Mouse (Mus musculus) embryo, embryonic 10 days (tissue): ENCODE data around the gene Gm49416.
"Not testable (repeated sequence)": the region's sequence is repeated elsewhere in the genome, so short reads cannot be mapped to it uniquely, and the experiment has no call there.

Source experiments
- DNase-seq: peaks from one replicate; pipeline ENCODE4 v3.0.0-alpha.2; 2015; ENCODE audit warnings: low spot score

Gene Gm49416

DNA sequence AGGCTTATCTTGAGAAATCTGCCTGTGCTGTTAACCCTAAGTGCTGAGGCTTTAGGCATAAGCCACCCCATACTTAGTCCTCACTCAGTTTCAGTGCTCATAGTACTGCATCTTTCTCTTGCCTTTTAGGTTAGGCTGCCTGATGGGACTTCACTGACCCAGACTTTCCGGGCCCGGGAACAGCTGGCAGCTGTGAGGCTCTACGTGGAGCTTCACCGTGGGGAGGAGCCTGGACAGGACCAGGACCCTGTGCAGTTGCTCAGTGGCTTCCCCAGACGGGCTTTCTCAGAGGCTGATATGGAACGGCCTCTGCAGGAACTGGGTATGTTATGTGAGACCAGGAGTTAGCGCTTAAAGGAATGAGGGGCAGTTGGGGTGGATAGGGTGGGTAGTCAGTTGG is 13.7 kb upstream of the Gm49416 start:
- no peak for DNase-seq

DNA sequence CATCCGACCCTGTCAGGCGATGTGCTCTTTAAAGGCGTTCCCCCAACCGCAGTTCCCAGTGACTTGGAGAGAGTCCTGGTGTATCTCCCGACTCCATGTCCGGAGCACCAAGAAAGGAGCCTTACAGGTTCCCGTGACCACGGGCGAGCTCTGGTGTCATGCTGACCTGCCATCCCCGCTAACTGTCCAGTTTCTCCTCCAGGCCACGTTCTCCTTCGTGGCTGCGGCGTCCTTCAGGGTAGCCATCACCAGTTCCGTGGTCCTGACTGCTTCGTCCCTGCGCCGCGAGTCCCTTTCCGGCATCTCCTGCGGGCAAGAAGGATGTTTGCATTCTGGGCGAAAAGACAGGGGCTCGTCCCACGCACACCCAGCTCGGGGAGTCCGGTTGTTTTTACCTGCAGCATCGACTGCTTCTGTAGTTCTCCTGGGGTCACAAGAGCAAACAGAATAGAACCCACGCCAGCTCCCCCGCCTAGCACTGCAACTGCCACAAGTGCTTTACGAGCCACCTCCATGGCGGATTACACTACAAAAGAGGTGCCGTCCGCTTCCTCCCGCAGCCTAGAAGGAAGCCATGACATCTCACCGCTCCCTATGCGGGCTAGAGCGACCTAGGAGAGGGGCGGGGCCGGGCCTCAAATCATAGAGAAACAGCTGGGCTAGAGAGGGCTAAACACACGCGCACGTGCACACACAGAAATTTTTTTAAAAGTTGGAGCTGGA is 8.3 kb upstream of the Gm49416 start, which contains the start of gene Uqcc3:
Gene Uqcc3, minus strand, starts transcription at position 613 of the 723 bp plus-strand sequence.
- peak; percentile 91 for DNase-seq

DNA sequence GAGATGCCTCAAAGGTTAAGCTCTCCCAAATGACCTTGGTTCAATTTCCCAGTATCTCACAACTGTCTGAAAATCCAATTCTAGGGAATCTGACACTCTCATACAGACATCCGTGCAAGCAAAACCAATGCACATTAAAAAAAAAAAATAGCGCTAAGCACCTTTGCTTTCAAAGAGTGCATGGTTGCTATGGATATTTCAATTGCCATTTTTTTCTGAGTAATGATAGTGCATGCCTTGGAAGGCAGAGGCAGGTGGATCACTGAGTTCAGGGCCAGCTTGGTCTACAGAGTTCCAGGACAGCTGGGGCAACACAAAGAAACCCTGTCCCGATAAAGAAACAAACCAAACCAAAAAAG is 7.7 kb upstream of the Gm49416 start:
- no peak for DNase-seq

DNA sequence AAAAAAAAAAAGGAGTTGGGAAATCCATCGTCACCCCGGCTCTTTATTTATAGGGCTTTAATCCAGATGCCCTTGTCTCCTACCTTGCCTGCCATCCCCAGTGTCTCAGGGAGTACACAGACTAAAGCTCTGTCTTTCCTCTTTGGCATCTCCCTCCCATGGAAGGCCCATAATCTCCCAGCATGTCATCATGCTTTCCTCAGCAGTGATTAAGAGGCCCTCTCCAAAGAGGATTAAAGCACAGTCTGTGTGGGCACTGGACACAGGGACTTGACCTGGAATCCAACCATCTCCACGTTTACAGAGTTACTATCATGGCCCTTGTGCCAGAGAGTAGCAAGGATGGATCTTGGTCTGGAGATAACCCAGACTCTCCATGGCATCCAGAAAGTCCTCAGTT is 5.1 kb upstream of the Gm49416 start, which contains the start of the genes Lbhd1 and Gm49403:
Gene Lbhd1, plus strand, starts transcription at position 117 of the 400 bp plus-strand sequence.
Gene Gm49403, plus strand, starts transcription at position 315 of the 400 bp plus-strand sequence.
- no peak for DNase-seq

DNA sequence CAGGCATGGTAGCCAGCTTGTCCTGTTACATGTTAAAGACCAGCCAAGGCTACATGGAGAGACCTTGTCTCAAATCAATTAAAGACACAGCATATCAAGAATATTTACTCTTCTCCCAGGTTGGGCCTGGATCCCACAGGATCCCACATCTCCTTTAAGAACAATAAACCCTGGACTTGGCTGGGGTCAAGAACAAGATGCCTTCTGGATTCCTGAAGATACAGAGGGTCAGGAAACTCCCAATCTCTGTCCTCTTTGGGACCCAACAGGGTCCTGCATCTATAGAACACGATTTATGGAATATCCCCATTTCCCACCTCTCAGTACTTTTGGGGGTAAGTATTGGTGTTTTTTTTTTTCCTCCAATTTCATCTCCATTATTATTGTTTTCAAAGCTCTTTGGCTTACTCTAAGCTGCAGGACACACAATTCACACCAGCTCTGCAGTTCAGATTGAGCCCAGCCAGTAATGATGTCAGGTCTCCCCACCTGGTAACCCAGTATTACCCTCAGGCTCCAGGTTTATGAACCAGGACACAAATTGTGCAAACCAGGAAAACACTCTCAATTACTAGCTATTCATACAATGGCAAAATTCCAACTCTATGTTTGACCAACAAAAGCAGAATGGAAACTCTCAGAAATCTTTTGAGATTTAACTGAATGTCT is 1.7 kb upstream of the Gm49416 start:
- DNase-seq = peak; percentile 14

DNA sequence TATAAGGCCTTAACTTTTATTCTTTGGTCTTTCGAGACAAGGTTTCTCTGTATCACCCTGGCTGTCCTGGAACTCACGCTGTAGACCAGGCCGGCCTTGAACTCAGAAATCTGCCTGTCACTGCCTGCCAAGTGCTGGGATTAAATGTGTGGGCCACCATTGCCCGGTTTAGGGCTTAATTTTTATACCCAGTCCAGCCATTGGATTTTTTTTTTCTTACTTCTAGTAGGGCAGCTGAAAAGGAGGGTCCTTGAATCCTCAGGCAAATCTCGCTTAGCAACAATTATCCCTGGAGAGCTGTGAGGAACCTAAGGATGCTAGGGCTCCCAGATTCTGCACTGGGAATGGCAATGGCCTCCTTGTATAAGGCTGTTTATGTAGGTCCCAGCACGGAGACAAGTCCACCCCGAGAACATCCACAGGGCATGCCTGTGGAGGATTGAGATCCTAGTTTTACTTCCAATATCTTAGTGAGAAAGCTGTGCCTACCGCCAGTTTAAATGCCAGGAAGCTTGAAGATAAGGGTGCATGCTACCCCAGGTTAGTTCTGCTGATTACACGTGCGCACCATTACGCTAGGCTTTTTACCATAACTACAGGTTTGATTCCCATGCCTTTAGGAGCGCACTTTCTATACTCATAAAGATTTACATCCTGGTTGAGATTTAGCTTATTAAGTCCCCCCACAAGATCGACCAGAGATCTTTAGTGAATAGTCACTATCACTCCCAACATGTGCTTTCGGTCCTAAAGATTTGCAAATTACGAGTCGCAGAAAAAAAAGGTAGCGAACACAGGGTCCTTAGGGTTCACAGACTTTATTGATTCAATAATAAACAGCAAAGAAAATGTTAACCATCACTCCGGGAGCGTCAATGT is 902 bp upstream of the Gm49416 start:
- DNase-seq = peak; percentile 21

DNA sequence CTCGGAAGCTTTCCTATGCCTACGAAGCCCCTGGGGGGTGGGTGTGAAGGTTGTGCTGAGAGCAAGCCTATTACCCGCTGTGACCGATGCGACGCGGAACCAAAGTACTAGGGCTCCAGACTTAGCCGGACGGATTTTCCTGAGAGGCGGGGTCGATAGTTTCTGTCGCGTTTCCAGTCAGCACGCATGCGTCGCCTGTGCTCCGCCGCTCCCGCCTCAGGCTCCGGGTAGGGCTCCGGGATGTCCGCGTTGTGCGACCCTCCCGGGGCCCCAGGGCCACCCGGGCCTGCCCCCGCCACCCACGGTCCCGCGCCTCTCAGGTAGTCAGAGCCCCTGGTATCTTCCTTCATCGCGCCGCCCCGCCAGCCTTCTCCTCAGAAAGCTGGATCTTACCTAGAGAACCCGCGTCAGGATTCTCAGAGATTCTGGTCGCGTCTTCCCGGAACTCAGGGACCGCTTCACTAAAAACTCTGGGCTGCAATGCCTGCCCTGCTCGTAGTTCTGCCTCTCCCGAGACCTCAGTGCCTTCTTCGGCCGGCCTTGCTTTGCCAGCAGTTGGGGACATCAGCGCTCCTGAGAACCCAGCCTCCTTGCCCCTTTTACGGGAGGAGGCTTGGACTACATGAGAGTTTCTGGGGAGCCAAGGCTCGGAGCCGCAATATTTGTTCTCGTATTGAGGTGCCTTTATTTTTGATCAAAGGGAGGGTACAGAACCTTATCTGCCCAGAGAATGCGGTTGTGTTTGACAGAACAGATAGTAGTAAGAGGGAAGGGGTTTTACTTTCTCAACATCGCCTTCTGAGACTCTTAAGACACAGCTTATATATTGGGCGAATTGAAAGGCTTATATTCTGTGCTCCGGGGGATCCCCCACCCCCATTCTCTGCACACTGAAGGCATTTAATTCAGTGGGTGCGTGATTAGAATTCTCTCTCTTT is 4.4 kb downstream of the Gm49416 start, which contains the start of gene Ints5:
Gene Ints5, plus strand, starts transcription at position 177 of the 938 bp plus-strand sequence.
- DNase-seq = peak; percentile 94

DNA sequence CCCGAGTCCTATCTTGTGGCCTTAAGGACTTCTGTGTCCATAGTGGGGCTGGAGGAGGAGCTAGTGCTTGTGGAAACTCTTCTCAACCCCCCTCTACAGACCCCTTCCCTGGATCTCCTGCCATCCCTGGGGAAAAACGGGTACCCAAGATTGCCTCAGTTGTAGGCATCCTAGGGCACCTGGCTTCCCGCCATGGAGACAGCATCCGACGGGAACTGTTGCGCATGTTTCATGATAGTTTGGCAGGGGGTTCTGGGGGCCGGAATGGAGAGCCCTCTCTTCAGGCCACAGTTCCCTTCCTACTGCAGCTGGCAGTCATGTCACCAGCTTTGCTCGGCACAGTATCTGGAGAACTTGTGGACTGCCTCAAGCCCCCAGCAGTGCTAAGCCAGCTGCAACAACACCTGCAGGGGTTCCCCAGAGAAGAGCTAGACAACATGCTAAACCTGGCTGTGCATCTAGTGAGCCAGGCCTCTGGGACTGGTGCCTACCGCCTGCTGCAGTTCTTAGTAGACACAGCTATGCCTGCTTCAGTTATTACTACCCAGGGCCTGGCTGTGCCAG is 6.8 kb downstream of the Gm49416 start:
- DNase-seq = no peak

DNA sequence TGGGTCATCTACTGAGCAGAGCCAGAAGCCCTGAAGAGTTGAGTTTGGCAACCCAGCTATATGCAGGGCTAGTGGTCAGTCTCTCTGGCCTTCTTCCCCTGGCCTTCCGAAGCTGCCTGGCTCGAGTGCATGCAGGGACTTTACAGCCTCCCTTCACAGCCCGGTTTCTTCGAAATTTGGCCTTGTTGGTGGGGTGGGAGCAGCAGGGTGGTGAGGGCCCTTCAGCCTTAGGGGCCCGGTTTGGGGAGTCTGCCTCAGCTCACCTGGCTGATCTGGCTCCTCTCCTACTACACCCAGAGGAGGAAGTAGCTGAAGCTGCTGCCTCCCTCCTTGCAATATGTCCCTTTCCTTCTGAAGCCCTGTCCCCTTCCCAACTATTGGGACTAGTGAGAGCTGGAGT is 7.5 kb downstream of the Gm49416 start:
- DNase-seq = not testable (repeated sequence)

DNA sequence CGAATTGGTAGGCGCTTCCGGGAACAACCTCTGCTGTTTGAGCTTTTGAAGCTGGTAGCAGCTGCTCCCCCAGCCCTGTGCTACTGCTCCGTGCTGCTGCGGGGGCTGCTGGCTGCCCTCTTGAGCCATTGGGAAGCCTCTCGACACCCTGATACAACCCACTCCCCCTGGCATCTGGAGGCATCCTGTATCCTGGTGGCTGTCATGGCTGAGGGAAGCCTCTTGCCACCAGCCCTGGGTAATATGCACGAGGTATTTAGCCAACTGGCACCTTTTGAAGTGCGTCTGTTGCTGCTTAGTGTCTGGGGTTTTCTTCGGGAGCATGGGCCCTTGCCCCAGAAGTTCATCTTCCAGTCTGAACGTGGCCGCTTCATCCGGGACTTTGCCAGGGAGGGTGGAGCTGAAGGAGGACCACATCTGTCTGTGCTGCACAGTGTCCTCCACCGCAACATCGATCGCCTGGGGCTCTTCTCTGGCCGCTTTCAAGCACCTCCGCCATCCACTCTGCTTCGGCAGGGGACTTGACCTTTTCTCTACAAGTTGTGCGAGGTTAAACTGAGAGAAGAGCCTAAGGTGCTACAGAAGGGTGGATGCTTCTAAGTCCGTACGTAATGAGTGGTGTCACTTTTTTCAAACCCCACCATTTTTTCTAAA is 8.6 kb downstream of the Gm49416 start:
- DNase-seq = peak; percentile 41

DNA sequence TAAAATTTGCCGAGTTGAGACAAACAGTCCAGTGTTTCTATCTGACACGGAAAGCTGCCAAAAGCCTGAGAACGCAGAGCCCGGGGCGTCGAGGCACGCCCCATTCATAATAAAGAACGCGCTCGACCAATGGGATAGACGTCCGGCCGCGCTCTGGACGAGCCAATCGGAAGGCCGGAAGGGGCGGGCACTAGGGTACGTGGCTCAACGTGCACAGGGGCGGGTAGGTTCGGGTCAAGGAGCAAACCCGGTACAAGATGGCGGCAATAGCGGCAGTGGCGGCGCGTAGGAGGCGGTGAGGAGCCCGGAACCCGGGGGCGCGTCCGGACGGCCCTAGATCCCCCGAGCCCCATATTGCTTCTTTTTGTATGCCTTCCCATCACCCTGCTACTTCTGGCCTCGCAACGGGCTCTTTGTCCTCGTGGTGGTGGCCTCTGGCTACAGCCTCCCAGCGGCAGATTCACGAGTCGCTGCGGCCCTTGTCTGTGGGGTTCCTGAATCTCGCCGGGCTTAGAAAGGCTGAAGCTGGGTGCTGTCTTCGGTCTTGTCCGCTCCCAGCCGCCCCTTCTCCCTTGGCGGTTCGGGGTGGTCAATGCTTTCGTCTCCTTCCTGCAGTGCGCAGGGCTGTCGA is 9.3 kb downstream of the Gm49416 start, which contains the start of gene Ganab:
Gene Ganab, plus strand, starts transcription at position 207 of the 631 bp plus-strand sequence.
- peak; percentile 99 for DNase-seq

DNA sequence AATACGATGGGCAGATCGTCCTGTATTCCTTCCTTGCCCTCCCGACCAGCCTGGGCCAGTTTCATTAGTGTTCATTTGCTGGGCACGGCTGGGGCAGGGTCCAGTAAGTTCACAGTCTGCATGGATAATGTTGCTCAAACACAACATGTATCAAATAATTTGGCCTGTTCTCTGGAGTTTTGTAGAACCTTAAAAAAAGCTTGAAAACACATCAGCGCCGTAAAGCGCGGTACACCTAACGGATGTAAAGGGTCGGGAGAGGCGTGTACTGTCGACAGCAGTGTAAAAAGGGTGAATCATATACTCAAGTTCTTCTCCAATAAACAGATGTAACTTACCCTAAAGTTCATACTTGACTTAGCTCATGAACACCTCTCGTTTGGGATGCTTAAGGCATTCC is 9.8 kb downstream of the Gm49416 start:
- DNase-seq = no peak

DNA sequence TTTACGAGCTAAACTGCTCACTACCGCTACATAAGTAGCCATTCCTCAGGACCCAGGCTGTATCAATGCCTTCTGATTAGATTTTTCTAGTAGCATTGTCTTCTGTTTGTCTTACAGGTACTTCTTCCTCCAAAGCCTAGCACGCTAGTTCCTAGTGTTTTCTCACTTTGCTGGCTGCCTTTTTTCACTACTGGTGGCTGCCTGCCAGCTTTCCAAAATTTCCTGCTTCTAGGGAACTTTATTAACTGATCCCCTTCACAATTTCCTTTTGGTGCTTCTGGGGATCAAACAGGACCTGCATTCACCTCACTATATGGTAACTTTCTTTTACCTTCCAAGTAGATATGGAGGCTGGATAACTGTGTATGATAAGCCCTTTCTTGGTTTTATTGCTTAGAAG is 10.4 kb downstream of the Gm49416 start:
- DNase-seq = no peak

DNA sequence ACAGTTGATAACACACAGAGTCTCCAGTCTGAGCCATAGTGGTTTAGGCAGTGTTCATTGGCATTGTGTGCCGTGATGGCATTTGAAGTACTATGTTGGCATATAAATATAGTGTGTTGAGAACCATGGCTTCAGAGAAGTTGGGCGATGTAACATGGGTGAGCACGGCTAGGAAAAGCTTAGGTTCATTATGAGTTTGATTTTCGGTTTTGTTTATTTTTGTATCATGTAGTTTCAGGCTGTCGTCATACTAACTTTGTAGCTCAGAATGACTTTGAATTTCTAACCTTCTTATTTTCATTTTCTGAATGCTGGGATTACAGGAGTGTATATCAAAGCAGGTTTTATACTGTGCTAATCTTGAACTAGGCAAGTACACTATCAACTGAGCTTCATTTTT is 14.7 kb downstream of the Gm49416 start:
- no peak for DNase-seq

DNA sequence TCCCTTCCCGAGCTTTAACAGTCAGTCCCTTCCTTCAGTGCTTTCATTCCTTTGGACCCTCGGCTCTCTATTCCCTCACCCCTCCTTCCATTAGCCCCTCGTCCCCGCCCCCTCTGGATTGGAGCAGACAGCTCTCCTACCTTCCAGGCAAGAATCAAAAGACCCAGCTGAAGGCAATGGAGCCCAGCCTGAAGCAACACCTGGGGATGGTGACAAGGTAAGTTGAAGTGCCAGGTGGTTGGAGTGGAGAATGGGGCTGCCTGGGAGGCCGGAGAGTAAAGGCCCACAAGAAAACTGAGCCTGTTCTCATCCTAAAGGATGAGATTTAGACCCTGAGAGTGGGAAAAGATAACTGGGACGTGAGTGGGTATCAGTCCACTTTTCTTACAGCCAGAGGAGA is 19.8 kb downstream of the Gm49416 start:
- DNase-seq = no peak

DNA sequence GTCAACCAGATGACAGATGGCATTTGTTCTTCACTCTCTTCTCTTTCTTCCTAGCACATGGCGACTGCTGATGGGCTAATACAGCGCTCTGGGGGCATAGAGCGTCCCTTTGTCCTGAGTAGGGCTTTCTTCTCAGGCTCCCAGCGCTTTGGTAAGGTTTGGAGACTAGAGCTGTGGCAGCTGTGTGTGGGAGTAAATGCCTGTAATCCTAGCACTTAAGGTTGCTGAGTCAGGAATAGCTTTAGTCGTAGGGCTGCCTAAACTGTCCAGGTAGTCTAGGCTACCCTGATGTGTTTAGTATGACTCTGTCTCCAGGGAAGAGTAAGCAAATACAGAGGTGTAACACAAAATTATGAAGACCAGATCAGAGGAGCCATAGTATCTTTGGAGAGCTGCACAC is 23.1 kb downstream of the Gm49416 start:
- DNase-seq = no peak

DNA sequence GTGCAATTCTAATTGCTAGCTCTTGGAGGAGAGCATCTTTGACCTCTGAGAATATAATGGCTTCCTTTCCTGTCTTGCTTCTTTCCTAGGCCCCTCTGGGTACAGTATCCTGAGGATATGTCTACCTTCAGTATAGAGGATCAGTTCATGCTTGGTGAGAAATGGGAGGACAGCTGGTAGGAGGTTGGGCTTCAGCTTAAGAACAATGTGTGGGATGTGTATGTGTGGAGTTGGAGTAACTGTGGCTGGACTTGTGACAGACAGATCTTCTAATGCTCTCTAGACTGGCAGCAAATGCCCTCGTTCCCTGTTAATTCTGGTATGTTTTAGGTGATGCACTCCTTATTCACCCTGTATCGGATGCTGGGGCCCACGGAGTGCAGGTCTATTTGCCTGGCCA is 25.5 kb downstream of the Gm49416 start:
- DNase-seq = no peak

DNA sequence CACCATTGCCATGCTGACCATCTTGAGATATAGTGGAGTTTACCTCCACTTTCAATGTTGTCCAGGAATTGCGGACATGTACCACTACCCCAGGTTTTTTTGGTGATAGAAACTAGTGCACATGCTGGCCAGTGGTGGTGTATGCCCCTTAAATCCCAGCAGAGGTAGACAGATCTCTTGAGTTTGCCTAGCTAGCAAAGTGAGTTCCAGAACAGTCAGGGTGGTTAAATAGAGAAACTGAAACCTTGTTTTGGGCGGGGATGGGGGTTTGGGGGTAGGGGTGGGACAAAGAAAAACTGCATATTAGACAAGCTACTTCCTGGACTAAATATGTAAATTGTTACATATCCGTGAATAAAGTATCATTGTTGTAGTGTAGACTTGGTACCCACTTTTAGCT is 30.3 kb downstream of the Gm49416 start:
- no peak for DNase-seq

DNA sequence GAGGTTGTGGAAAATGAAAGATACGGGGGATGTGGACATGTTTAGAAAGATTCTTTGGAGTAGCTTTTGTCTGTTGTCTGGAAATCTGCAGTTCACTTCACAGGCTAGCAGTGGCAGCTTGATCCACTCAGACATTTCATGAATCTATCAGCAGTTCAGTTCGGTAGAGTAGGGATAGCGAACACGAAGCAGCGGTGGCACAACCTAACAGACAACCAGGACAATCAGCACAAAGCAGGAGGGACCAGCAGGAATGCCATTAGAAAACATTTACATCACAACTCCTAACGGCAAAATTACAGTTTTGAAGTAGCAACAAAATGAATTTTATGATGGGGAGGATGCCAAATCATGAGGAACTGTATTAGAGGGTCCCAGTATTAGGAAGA is 31.0 kb downstream of the Gm49416 start:
- no peak for DNase-seq
